25 mouse cellular contexts compared by ENCODE assay signal in the genomic region with DNA sequence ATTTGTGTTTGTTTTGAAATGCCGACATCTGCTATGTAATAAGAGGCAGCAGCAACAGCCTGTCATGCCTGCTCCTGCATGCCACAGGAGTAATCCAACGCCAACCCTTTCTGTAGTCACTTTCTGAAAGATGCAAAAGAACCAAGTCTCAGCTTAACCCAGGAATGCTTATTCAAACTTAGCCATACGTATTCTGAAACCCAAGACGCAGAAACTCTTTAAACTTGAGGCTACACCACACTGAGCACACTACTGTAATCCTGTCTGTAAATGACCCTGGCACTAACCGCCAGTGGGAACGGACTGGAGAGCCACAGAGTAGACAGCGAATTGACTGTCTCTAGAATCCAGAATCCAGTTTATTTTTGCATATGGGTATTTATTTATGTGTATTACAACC.
DNase-seq lines count a peak whose midpoint lies in the region; ATAC-seq and TF ChIP-seq lines count a peak whose summit lies in the region.
"Had no signal": no experiment of that assay in that cellular context is flagged by ENCODE, and none has a peak within 500 bp of the region (broad histone marks: within the 10 kb centered on the region; RNA-seq: fewer than 3 reads in every experiment).

No protein-coding gene starts in this region.

- no peak overlapping the region for H3K9ac ChIP-seq in embryonic facial prominence, embryonic 11.5 days (replicated peaks; ENCODE audit: low read length)
- no peak overlapping the region for H3K9ac ChIP-seq in liver, postnatal 0 days (replicated peaks)
- no peak overlapping the region for H3K9ac ChIP-seq in liver, embryonic 12.5 days
- no peak overlapping the region for H3K9ac ChIP-seq in stomach, postnatal 0 days (ENCODE audit: low read length)
- H3K9ac ChIP-seq: limb, embryonic 15.5 days; liver, embryonic 15.5 days; midbrain, embryonic 15.5 days; neural tube, embryonic 12.5 days had no signal

- intact Hi-C loops in heart, postnatal 25 days (cut with DNase I) = no loop called here

- DNase-seq in embryonic facial prominence, embryonic 11.5 days (ENCODE audit: low spot score) = peak; percentile 58
- DNase-seq in embryonic facial prominence, embryonic 10.5 days (ENCODE audit: low spot score) = no peak
- DNase-seq in heart, adult 11 months = peak; percentile 69
- DNase-seq in heart, postnatal 25 days (ENCODE audit: low spot score) = no peak
- no peak for DNase-seq in liver, postnatal 0 days
- DNase-seq in stomach, postnatal 0 days (ENCODE audit: low spot score) = no peak
- no peak for DNase-seq in cerebellum, postnatal 4 days (ENCODE audit: low spot score in 2 of 2)
- DNase-seq: adrenal gland, adult 8-10 months; cerebellum, adult 18-20 months; cerebellum, postnatal 14 days; embryo, embryonic 11 days; gastrocnemius, postnatal 10 days; lung, postnatal 4 days; retina, postnatal 1 day had no signal

- H3K9me3 ChIP-seq in embryonic facial prominence, embryonic 11.5 days (replicated peaks; ENCODE audit: control insufficient read depth, low read length) = no peaks in the 10 kb centered on the region
- no peaks in the 10 kb centered on the region for H3K9me3 ChIP-seq in embryonic facial prominence, embryonic 10.5 days
- no peaks in the 10 kb centered on the region for H3K9me3 ChIP-seq in liver, postnatal 0 days (ENCODE audit: low read length)
- no peaks in the 10 kb centered on the region for H3K9me3 ChIP-seq in liver, embryonic 12.5 days (replicated peaks)
- no peaks in the 10 kb centered on the region for H3K9me3 ChIP-seq in stomach, postnatal 0 days (ENCODE audit: control insufficient read depth, low read length)
- H3K9me3 ChIP-seq: hindbrain, embryonic 10.5 days; limb, embryonic 15.5 days; liver, embryonic 15.5 days; midbrain, embryonic 15.5 days; neural tube, embryonic 12.5 days had no signal

- WGBS in embryonic facial prominence, embryonic 11.5 days = 57% methylated on average over 7 of the region's 7 CpGs
- 71% methylated on average over 7 of the region's 7 CpGs for WGBS in embryonic facial prominence, embryonic 10.5 days
- WGBS in liver, postnatal 0 days (ENCODE audit: insufficient replicate concordance) = 70% methylated on average over 7 of the region's 7 CpGs
- 69% methylated on average over 7 of the region's 7 CpGs for WGBS in liver, embryonic 12.5 days (ENCODE audit: insufficient replicate concordance)
- 48% methylated on average over 7 of the region's 7 CpGs for WGBS in stomach, postnatal 0 days

- no peaks in the 10 kb centered on the region for H3K27me3 ChIP-seq in embryonic facial prominence, embryonic 11.5 days (ENCODE audit: control insufficient read depth, insufficient read depth, low read length)
- no peaks in the 10 kb centered on the region for H3K27me3 ChIP-seq in embryonic facial prominence, embryonic 10.5 days (replicated peaks; ENCODE audit: low read depth, poor library complexity, severe bottlenecking)
- no peaks in the 10 kb centered on the region for H3K27me3 ChIP-seq in liver, postnatal 0 days (ENCODE audit: insufficient read depth, low read length)
- no peaks in the 10 kb centered on the region for H3K27me3 ChIP-seq in liver, embryonic 12.5 days (replicated peaks)
- no peaks in the 10 kb centered on the region for H3K27me3 ChIP-seq in stomach, postnatal 0 days (ENCODE audit: control insufficient read depth, insufficient read depth, low read length)
- H3K27me3 ChIP-seq: limb, embryonic 15.5 days; liver, embryonic 15.5 days; midbrain, embryonic 15.5 days; neural tube, embryonic 12.5 days had no signal

- no peak for TF ChIP-seq CTCF in liver, postnatal 0 days (IDR thresholded peaks at IDR 0.05; ENCODE audit: low read depth)
- TF ChIP-seq CTCF in stomach, postnatal 0 days (IDR thresholded peaks at IDR 0.05; ENCODE audit: low read depth) = no peak

- no peaks in the 10 kb centered on the region for H3K4me1 ChIP-seq in embryonic facial prominence, embryonic 11.5 days (ENCODE audit: control insufficient read depth, insufficient read depth, low read length)
- H3K4me1 ChIP-seq in embryonic facial prominence, embryonic 10.5 days = peaks cover 25% of the 10 kb centered on the region
- H3K4me1 ChIP-seq in liver, postnatal 0 days (ENCODE audit: insufficient read depth) = no peaks in the 10 kb centered on the region
- H3K4me1 ChIP-seq in liver, embryonic 12.5 days = no peaks in the 10 kb centered on the region
- no peaks in the 10 kb centered on the region for H3K4me1 ChIP-seq in stomach, postnatal 0 days (replicated peaks; ENCODE audit: control insufficient read depth, insufficient read depth)
- H3K4me1 ChIP-seq: liver, embryonic 15.5 days had no signal

- no peak overlapping the region for H3K27ac ChIP-seq in embryonic facial prominence, embryonic 11.5 days (replicated peaks; ENCODE audit: low read depth, low read length)
- H3K27ac ChIP-seq in embryonic facial prominence, embryonic 10.5 days (replicated peaks) = no peak overlapping the region
- H3K27ac ChIP-seq in liver, postnatal 0 days (ENCODE audit: low read depth) = peak overlapping the region; percentile 44; the same call in 1 of the 2 replicates
- no peak overlapping the region for H3K27ac ChIP-seq in liver, embryonic 12.5 days
- H3K27ac ChIP-seq in stomach, postnatal 0 days (replicated peaks) = 0 out of 2 replicates have a peak overlapping the region, but pooled peaks have one; percentile 0
- H3K27ac ChIP-seq: hindbrain, embryonic 10.5 days; limb, embryonic 15.5 days; liver, embryonic 15.5 days; midbrain, embryonic 15.5 days; neural tube, embryonic 12.5 days had no signal

- no peaks in the 10 kb centered on the region for H3K36me3 ChIP-seq in embryonic facial prominence, embryonic 11.5 days (replicated peaks; ENCODE audit: control insufficient read depth, insufficient read depth, low read depth, low read length)
- peaks cover 8% of the 10 kb centered on the region for H3K36me3 ChIP-seq in embryonic facial prominence, embryonic 10.5 days (replicated peaks)
- no peaks in the 10 kb centered on the region for H3K36me3 ChIP-seq in liver, postnatal 0 days (replicated peaks; ENCODE audit: insufficient read depth, low read length)
- no peaks in the 10 kb centered on the region for H3K36me3 ChIP-seq in liver, embryonic 12.5 days
- no peaks in the 10 kb centered on the region for H3K36me3 ChIP-seq in stomach, postnatal 0 days (ENCODE audit: control insufficient read depth, insufficient read depth, low read length)
- H3K36me3 ChIP-seq: limb, embryonic 15.5 days; liver, embryonic 15.5 days; midbrain, embryonic 15.5 days; neural tube, embryonic 12.5 days had no signal

- no peak for TF ChIP-seq EP300 in liver, postnatal 0 days (IDR thresholded peaks at IDR 0.05; ENCODE audit: low read depth)
- no peak for TF ChIP-seq EP300 in stomach, postnatal 0 days (optimal IDR thresholded peaks at IDR 0.05)

- no peak overlapping the region for H3K4me3 ChIP-seq in embryonic facial prominence, embryonic 11.5 days (ENCODE audit: low read depth, low read length)
- no peak overlapping the region for H3K4me3 ChIP-seq in embryonic facial prominence, embryonic 10.5 days
- no peak overlapping the region for H3K4me3 ChIP-seq in liver, postnatal 0 days (ENCODE audit: low read depth, low read length)
- no peak overlapping the region for H3K4me3 ChIP-seq in liver, embryonic 12.5 days
- no peak overlapping the region for H3K4me3 ChIP-seq in stomach, postnatal 0 days (ENCODE audit: low read depth, low read length)
- H3K4me3 ChIP-seq: erythroblast, embryonic 14.5 days; hindbrain, embryonic 10.5 days; limb, embryonic 15.5 days; liver, embryonic 15.5 days; midbrain, embryonic 15.5 days; neural tube, embryonic 12.5 days had no signal

- H3K4me2 ChIP-seq in embryonic facial prominence, embryonic 11.5 days (ENCODE audit: low read depth, low read length) = no peak overlapping the region
- H3K4me2 ChIP-seq in liver, postnatal 0 days (ENCODE audit: low read depth, low read length) = peak overlapping the region; percentile 9; the same call in 1 of the 2 replicates
- no peak overlapping the region for H3K4me2 ChIP-seq in liver, embryonic 12.5 days
- no peak overlapping the region for H3K4me2 ChIP-seq in stomach, postnatal 0 days (replicated peaks; ENCODE audit: low read depth)
- H3K4me2 ChIP-seq: heart, embryonic 11.5 days; limb, embryonic 15.5 days; liver, embryonic 15.5 days; midbrain, embryonic 15.5 days; neural tube, embryonic 12.5 days had no signal

- ATAC-seq in embryonic facial prominence, embryonic 11.5 days (replicated peaks; ENCODE audit: insufficient number of reproducible peaks, low FRiP score, low TSS enrichment, low read depth) = no peak; the same call in 1 of the 2 replicates
- ATAC-seq in liver, postnatal 0 days = no peak
- no peak for ATAC-seq in liver, embryonic 12.5 days
- no peak for ATAC-seq in stomach, postnatal 0 days (ENCODE audit: low FRiP score, low TSS enrichment)
- ATAC-seq: activated CD4-positive, CD25-positive, alpha-beta regulatory T cell, adult 4 months; hindbrain, embryonic 16.5 days; intestine, embryonic 16.5 days; midbrain, embryonic 15.5 days had no signal

Comparison
In these comparisons a context has a peak if more than half of its experiments do, and no peak if none do; other contexts are left out.
1. DNase-seq: peak in embryonic facial prominence, embryonic 11.5 days (single experiment) and heart, adult 11 months (single experiment); none in embryonic facial prominence, embryonic 10.5 days (single experiment), heart, postnatal 25 days (single experiment), liver, postnatal 0 days (single experiment), stomach, postnatal 0 days (single experiment) and cerebellum, postnatal 4 days (0 of 2).
2. H3K27ac ChIP-seq: peak in liver, postnatal 0 days (single experiment) and stomach, postnatal 0 days (single experiment); none in embryonic facial prominence, embryonic 11.5 days (single experiment), embryonic facial prominence, embryonic 10.5 days (single experiment) and liver, embryonic 12.5 days (single experiment).